Mouse (Mus musculus): Measurements from ENCODE around the gene Igfbpl1. TPM values are rescaled to one million over a fixed set of nuclear protein-coding genes. Genes with fewer than 3 reads are reported as not detected.

The Igfbpl1 gene
- total and polyA plus RNA-seq, 3 experiments, result not detected

DNA sequence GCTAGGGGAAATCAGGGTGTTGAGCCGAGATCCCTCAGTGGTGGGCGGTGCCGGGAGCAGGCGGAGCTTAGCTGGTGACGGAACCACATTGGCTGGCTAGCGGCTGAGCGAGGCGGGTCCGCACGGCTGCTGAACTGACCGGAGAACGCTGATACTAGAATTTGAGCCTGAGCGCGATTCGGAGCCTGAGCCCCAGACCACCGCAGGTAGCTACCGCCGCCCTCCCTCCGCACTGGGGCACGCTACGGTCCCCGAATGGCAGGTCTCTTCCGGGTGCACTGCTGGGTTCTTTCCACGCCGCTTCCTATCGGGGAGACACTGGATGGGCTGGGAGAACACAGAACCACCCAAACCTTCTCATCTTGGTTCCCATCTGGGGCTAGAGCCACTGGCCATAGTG lies 27.8 kb downstream of the Igfbpl1 start, which contains the start of gene Aldh1b1 (continued):
- TF ChIP-seq EP300 (IDR thresholded peaks at IDR 0.05; ENCODE audit: low read length) (no peak), ZMIZ1 (IDR thresholded peaks at IDR 0.05; ENCODE audit: low read depth, low read length) (peak; percentile 22; the same call in 1 of the 2 replicates), ZC3H11A (IDR thresholded peaks at IDR 0.05; ENCODE audit: low read depth, low read length) (no peak), MEF2A (IDR thresholded peaks at IDR 0.05; ENCODE audit: borderline replicate concordance, low read depth, low read length) (no peak), CTCF (conservative IDR thresholded peaks at IDR 0.05 in 1 of 2, IDR thresholded peaks at IDR 0.05 in 1 of 2; ENCODE audit: low read depth in 2 of 2, low read length in 2 of 2) (no peak), USF2 (conservative IDR thresholded peaks at IDR 0.05; ENCODE audit: low read depth, low read length) (no peak), KAT2A (IDR thresholded peaks at IDR 0.05; ENCODE audit: insufficient replicate concordance, low read length) (no peak), JUND (conservative IDR thresholded peaks at IDR 0.05; ENCODE audit: low read depth, low read length) (no peak), IRF4 (IDR thresholded peaks at IDR 0.05; ENCODE audit: low read depth, low read length) (0 out of 2 replicates have a peak, but pooled peaks have one; percentile 11), HCFC1 (IDR thresholded peaks at IDR 0.05; ENCODE audit: low read depth, low read length) (no peak)

DNA sequence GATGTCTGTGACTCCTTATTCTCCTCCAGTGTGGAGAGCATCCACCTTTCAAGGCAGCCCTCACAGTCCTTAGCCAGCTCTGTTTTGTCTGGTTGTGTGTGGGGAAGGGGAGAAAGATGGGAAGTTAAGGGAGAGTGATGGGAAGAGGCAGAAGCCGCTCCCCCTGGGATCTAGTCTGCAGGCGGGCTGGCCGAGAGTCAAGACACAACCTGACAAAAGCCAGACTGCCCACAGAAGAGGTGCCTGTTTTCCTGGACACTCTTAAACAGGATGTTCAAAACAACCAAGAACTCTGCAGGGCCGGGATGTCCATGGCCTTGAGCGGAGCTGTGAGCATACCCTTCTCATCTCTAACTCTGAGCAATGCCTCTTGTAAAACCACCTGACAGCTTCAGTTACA lies 30.0 kb downstream of the Igfbpl1 start:
- no peak overlapping the region for H3K9ac ChIP-seq (ENCODE audit: insufficient read depth, low read depth)
- no peaks in the 10 kb centered on the region for H3K9me3 ChIP-seq (replicated peaks; ENCODE audit: low read length)
- dilution Hi-C loops (cut with MboI; ENCODE audit: extremely low pct_ligation_motif_present, extremely low pct_unique_long_range_greater_than_20kb, low sequenced_read_pairs) (no loop called here), in situ Hi-C loops (cut with MboI; ENCODE audit: low pct_ligation_motif_present, low pct_unique_long_range_greater_than_20kb, low sequenced_read_pairs) (loop anchor here (25.0 kb wide), 1 partner anchor 509 kb away; the partner anchor contains the start of gene Trmt10b)
- H3K4me2 ChIP-seq (ENCODE audit: insufficient read depth, low read depth, poor library complexity, severe bottlenecking), result no peak overlapping the region
- peaks cover 0 to 7% of the 10 kb centered on the region in 2 experiments; a peak in 2 of 4 replicates for H3K4me1 ChIP-seq (ENCODE audit: control insufficient read depth in 1 of 2, insufficient read depth in 2 of 2)
- no peaks in the 10 kb centered on the region for H3K79me2 ChIP-seq (replicated peaks; ENCODE audit: control insufficient read depth, extremely low read depth, insufficient read depth, poor library complexity, severe bottlenecking)
- H3K36me3 ChIP-seq (replicated peaks in 1 of 2; ENCODE audit: control insufficient read depth in 1 of 2, insufficient read depth in 1 of 2, low read length in 1 of 2), result no peaks in the 10 kb centered on the region
- H3K27ac ChIP-seq (ENCODE audit: insufficient read depth, low read depth), result no peak overlapping the region
- no peak overlapping the region for H3K4me3 ChIP-seq (replicated peaks in 1 of 3; ENCODE audit: low read depth in 2 of 3, low read length in 2 of 3, poor library complexity in 1 of 3)
- TF ChIP-seq IRF4 (IDR thresholded peaks at IDR 0.05; ENCODE audit: low read depth, low read length), result no peak
- TF ChIP-seq MEF2A (IDR thresholded peaks at IDR 0.05; ENCODE audit: borderline replicate concordance, low read depth, low read length), result no peak
- TF ChIP-seq JUN (IDR thresholded peaks at IDR 0.05; ENCODE audit: insufficient read depth, low read depth, low read length), result no peak
- TF ChIP-seq RAD21 (IDR thresholded peaks at IDR 0.05; ENCODE audit: low read depth, low read length), result no peak
- TF ChIP-seq POLR2AphosphoS2 (IDR thresholded peaks at IDR 0.05; ENCODE audit: low read depth, low read length), result no peak
- TF ChIP-seq NRF1 (IDR thresholded peaks at IDR 0.05; ENCODE audit: low read depth, low read length), result no peak
- TF ChIP-seq ELF1 (IDR thresholded peaks at IDR 0.05; ENCODE audit: low read depth, low read length), result no peak
- TF ChIP-seq RCOR1 (conservative IDR thresholded peaks at IDR 0.05; ENCODE audit: low read depth, low read length), result no peak
- no peak for TF ChIP-seq EP300 (IDR thresholded peaks at IDR 0.05; ENCODE audit: low read length)
- TF ChIP-seq MAFK (IDR thresholded peaks at IDR 0.05; ENCODE audit: insufficient replicate concordance, low read length), result no peak
- DNase-seq (ENCODE audit: extremely low read depth), result no peak
- H3K27me3 ChIP-seq (replicated peaks), result peaks cover 3% of the 10 kb centered on the region
